8 mouse cellular contexts compared by ENCODE assay signal in genomic region chr8:4166881-4167525, GRCm38 (mm10). TPM values are rescaled to one million over a fixed set of nuclear protein-coding genes. Genes with fewer than 3 reads are reported as not detected.
DNase-seq lines count a peak whose midpoint lies in the region; ATAC-seq and TF ChIP-seq lines count a peak whose summit lies in the region.

No protein-coding gene starts in this region.

- peak overlapping the region; percentile 76 for H3K4me2 ChIP-seq in forebrain, embryonic 13.5 days
- H3K4me2 ChIP-seq in limb, embryonic 14.5 days (replicated peaks; ENCODE audit: low read depth, low read length, severe bottlenecking) = peak overlapping the region; percentile 80

- no peak for TF ChIP-seq POLR2A in limb, embryonic 14.5 days (IDR thresholded peaks at IDR 0.05; ENCODE audit: borderline replicate concordance, extremely low read depth, insufficient read depth, insufficient read length)

- H3K9ac ChIP-seq in forebrain, embryonic 13.5 days = peak overlapping the region; percentile 89
- H3K9ac ChIP-seq in limb, embryonic 14.5 days (ENCODE audit: low read depth, low read length, severe bottlenecking) = peak overlapping the region; percentile 78

- peak; percentile 0 for ATAC-seq in forebrain, embryonic 13.5 days
- ATAC-seq in limb, embryonic 14.5 days (ENCODE audit: low FRiP score, low read depth) = no peak

- 0 out of 2 replicates have a peak, but pooled peaks cover 2% of the 10 kb centered on the region for H3K36me3 ChIP-seq in forebrain, embryonic 13.5 days (ENCODE audit: poor library complexity, severe bottlenecking)
- H3K36me3 ChIP-seq in limb, embryonic 14.5 days (ENCODE audit: control insufficient read depth, insufficient read depth, low read length) = no peaks in the 10 kb centered on the region

- no peaks in the 10 kb centered on the region for H3K27me3 ChIP-seq in forebrain, embryonic 13.5 days
- no peaks in the 10 kb centered on the region for H3K27me3 ChIP-seq in limb, embryonic 14.5 days (ENCODE audit: control insufficient read depth, insufficient read depth, low read length)

- H3K4me1 ChIP-seq in forebrain, embryonic 13.5 days = peaks cover 31% of the 10 kb centered on the region
- H3K4me1 ChIP-seq in limb, embryonic 14.5 days (ENCODE audit: control insufficient read depth, insufficient read depth, low read length) = peaks cover 4% of the 10 kb centered on the region; the same call in 1 of the 2 replicates

- no peaks in the 10 kb centered on the region for H3K9me3 ChIP-seq in forebrain, embryonic 13.5 days (replicated peaks)
- no peaks in the 10 kb centered on the region for H3K9me3 ChIP-seq in limb, embryonic 14.5 days (ENCODE audit: control insufficient read depth, low read length)

- 10% methylated on average over 10 of the region's 10 CpGs for WGBS in forebrain, embryonic 13.5 days
- 6% methylated on average over 9 of the region's 10 CpGs for WGBS in limb, embryonic 14.5 days

- H3K4me3 ChIP-seq in forebrain, embryonic 13.5 days = peak overlapping the region; percentile 73
- H3K4me3 ChIP-seq in limb, embryonic 14.5 days (replicated peaks; ENCODE audit: low read length) = peak overlapping the region; percentile 89

- peak; percentile 14 for DNase-seq in adrenal gland, postnatal 14 days
- no peak for DNase-seq in adrenal gland, postnatal 4 days (ENCODE audit: low spot score in 2 of 2)
- peak; percentile 26 for DNase-seq in 3T3-L1 (ENCODE audit: low read depth, low spot score)
- DNase-seq in limb, embryonic 14.5 days (ENCODE audit: low spot score) = no peak
- DNase-seq in layer of hippocampus, adult 9-11 months = no peak
- DNase-seq in adrenal gland, postnatal 25 days = no peak
- DNase-seq in ovary, adult 18-20 months (ENCODE audit: low spot score) = no peak

- 0 out of 2 replicates have a peak overlapping the region, but pooled peaks have one; percentile 61 for H3K27ac ChIP-seq in forebrain, embryonic 13.5 days
- no peak overlapping the region for H3K27ac ChIP-seq in limb, embryonic 14.5 days (replicated peaks; ENCODE audit: low read depth, low read length)

RNA-seq across cellular contexts. Expression of gene Evi5l, which starts 0.6 kb away (rescaled TPM):
- total RNA-seq in adrenal gland, postnatal 14 days (2021) = 29.6 and 34.9 TPM in 2 replicates
- total RNA-seq in adrenal gland, postnatal 4 days (2021) = 10 to 100 TPM; 46.2 to 47.0 TPM
- polyA plus RNA-seq in forebrain, embryonic 13.5 days (2015; fragmentation: Nextera tagmentation; extraction: Ambion mirVana) = 57.7 and 62.7 TPM in 2 replicates
- polyA plus RNA-seq in limb, embryonic 14.5 days (2012; rRNA removed) = 35.9 and 44.4 TPM in 2 replicates
- polyA plus RNA-seq in limb, embryonic 14.5 days (2014; fragmentation: Nextera tagmentation; extraction: Ambion mirVana) = 24.6 and 29.7 TPM in 2 replicates
- total RNA-seq in adrenal gland, postnatal 25 days (2021) = 31.2 and 38.6 TPM in 2 replicates

RNA-seq across cellular contexts. Expression of gene Cd209g, which starts 33.1 kb away (rescaled TPM):
- 0.30 TPM in 1 of 2 replicates, not detected in the other for total RNA-seq in adrenal gland, postnatal 14 days (2021)
- total RNA-seq in adrenal gland, postnatal 4 days (2021) = under 1 TPM in 1 of 2 experiments, not detected in 1; 0.54 TPM
- polyA plus RNA-seq in forebrain, embryonic 13.5 days (2015; fragmentation: Nextera tagmentation; extraction: Ambion mirVana) = not detected in 2 replicates
- polyA plus RNA-seq in limb, embryonic 14.5 days (2012; rRNA removed) = not detected in 2 replicates
- not detected in 2 replicates for polyA plus RNA-seq in limb, embryonic 14.5 days (2014; fragmentation: Nextera tagmentation; extraction: Ambion mirVana)
- total RNA-seq in adrenal gland, postnatal 25 days (2021) = 0.18 TPM in 1 of 2 replicates, not detected in the other

RNA-seq across cellular contexts. Expression of gene Prr36, which starts 50.3 kb away (rescaled TPM):
- total RNA-seq in adrenal gland, postnatal 14 days (2021) = 3.7 and 4.7 TPM in 2 replicates
- total RNA-seq in adrenal gland, postnatal 4 days (2021) = 10 to 100 TPM in 1 of 2 experiments, 1 to 10 TPM in 1; 9.6 to 10.6 TPM
- 33.2 and 36.0 TPM in 2 replicates for polyA plus RNA-seq in forebrain, embryonic 13.5 days (2015; fragmentation: Nextera tagmentation; extraction: Ambion mirVana)
- 1.5 and 1.7 TPM in 2 replicates for polyA plus RNA-seq in limb, embryonic 14.5 days (2012; rRNA removed)
- polyA plus RNA-seq in limb, embryonic 14.5 days (2014; fragmentation: Nextera tagmentation; extraction: Ambion mirVana) = 1.0 and 1.2 TPM in 2 replicates
- 4.7 and 5.2 TPM in 2 replicates for total RNA-seq in adrenal gland, postnatal 25 days (2021)

RNA-seq across cellular contexts. Expression of gene Lrrc8e, which starts 59.6 kb away (rescaled TPM):
- total RNA-seq in adrenal gland, postnatal 14 days (2021) = 12.7 and 16.6 TPM in 2 replicates
- 10 to 100 TPM; 13.6 to 15.2 TPM for total RNA-seq in adrenal gland, postnatal 4 days (2021)
- 0.14 TPM in 1 of 2 replicates, not detected in the other for polyA plus RNA-seq in forebrain, embryonic 13.5 days (2015; fragmentation: Nextera tagmentation; extraction: Ambion mirVana)
- 0.30 and 0.36 TPM in 2 replicates for polyA plus RNA-seq in limb, embryonic 14.5 days (2012; rRNA removed)
- 0.37 and 0.40 TPM in 2 replicates for polyA plus RNA-seq in limb, embryonic 14.5 days (2014; fragmentation: Nextera tagmentation; extraction: Ambion mirVana)
- 18.0 and 18.6 TPM in 2 replicates for total RNA-seq in adrenal gland, postnatal 25 days (2021)

Comparison
In these comparisons a context has a peak if more than half of its experiments do, and no peak if none do; other contexts are left out.
1. DNase-seq: peak in adrenal gland, postnatal 14 days (single experiment) and 3T3-L1 (single experiment); none in adrenal gland, postnatal 4 days (0 of 2), limb, embryonic 14.5 days (single experiment), layer of hippocampus, adult 9-11 months (single experiment), adrenal gland, postnatal 25 days (single experiment) and ovary, adult 18-20 months (single experiment).